Mouse (Mus musculus) embryonic facial prominence, embryonic 12.5 days (tissue): Measurements from ENCODE around the gene Prrg3. TPM values are rescaled to one million over a fixed set of nuclear protein-coding genes. Genes with fewer than 3 reads are reported as not detected.

Experiments
- ATAC-seq: fragments of 200-750 bp; cut with Nextera tagmentation; 2 replicates; pipeline ENCODE4 v1.8.0; 2017; ENCODE audit not compliant: insufficient number of reproducible peaks, insufficient read depth, low FRiP score, low TSS enrichment
- H3K27ac ChIP-seq: fragments of 300-500 bp; sonication (generic); 2 replicates; pipeline ENCODE4 v1.5.1; 2016; ENCODE audit warnings: mild to moderate bottlenecking
- H3K27me3 ChIP-seq: fragments of 300-500 bp; sonication (generic); 2 replicates; pipeline ENCODE4 v1.6.1; 2016; ENCODE audit warnings: mild to moderate bottlenecking, moderate library complexity
- H3K36me3 ChIP-seq: fragments of 300-500 bp; sonication (generic); 2 replicates; pipeline ENCODE4 v1.6.1; 2016; ENCODE audit warnings: mild to moderate bottlenecking
- H3K4me1 ChIP-seq: fragments of 300-500 bp; sonication (generic); 2 replicates; pipeline ENCODE4 v1.6.1; 2016
- H3K4me2 ChIP-seq: fragments of 300-500 bp; sonication (generic); replicated peaks from 2 replicates; pipeline ENCODE4 v1.6.1; 2016; ENCODE audit warnings: mild to moderate bottlenecking, moderate library complexity
- H3K4me3 ChIP-seq: fragments of 300-500 bp; sonication (generic); 2 replicates; pipeline ENCODE4 v1.5.1; 2016; ENCODE audit warnings: mild to moderate bottlenecking
- H3K9ac ChIP-seq: fragments of 300-500 bp; sonication (generic); 2 replicates; pipeline ENCODE4 v1.6.1; 2016; ENCODE audit warnings: mild to moderate bottlenecking, moderate library complexity
- H3K9me3 ChIP-seq: fragments of 300-500 bp; sonication (generic); 2 replicates; pipeline ENCODE4 v1.6.1; 2016; ENCODE audit warnings: mild to moderate bottlenecking, moderate library complexity
- WGBS: fragments of 180-500 bp; shearing (Covaris S2); methylation state at CpG from one replicate; pipeline ENCODE4 v1.1.7; 2016; 5-methylcytosine and 5-hydroxymethylcytosine counted together
- polyA plus RNA-seq: library from polyadenylated mRNA; unstranded; fragments of >200 nt; fragmentation: Nextera tagmentation; extraction: Ambion mirVana; gene quantifications from 2 replicates; pipeline ENCODE4 v1.2.1, GENCODE M21; 2016

Prrg3 gene
- polyA plus RNA-seq, 1 experiment from 2014 or later: 9.4 TPM

DNA sequence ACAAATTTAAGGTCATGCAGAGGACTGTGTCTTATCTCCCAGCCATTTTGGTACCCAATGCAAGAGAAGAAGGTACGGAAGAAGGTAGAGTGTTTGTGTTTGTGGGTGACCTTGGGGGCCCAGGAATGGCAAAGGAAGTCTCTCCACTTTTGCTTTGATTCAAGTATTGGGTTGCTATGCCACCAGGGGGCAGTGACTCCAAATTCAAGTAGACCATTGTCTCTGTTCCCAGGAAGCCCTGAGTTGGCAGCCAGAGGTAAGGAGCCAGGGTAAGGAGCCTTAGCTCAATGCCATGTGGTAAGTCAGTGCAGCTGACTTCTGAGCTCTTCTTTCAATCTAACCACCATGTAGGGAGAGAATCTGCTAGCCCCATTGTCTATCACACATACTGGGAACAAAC is 21.4 kb downstream of the Prrg3 start:
- Histone ChIP-seq H3K4me2 (no peak overlapping the region), H3K9me3 (no peaks in the 10 kb centered on the region), H3K4me1 (no peaks in the 10 kb centered on the region), H3K4me3 (no peak overlapping the region), H3K27me3 (no peaks in the 10 kb centered on the region), H3K27ac (no peak overlapping the region), H3K36me3 (no peaks in the 10 kb centered on the region), H3K9ac (no peak overlapping the region)
- WGBS: 72% methylated on average over 1 of the region's 1 CpGs
- ATAC-seq: no peak

DNA sequence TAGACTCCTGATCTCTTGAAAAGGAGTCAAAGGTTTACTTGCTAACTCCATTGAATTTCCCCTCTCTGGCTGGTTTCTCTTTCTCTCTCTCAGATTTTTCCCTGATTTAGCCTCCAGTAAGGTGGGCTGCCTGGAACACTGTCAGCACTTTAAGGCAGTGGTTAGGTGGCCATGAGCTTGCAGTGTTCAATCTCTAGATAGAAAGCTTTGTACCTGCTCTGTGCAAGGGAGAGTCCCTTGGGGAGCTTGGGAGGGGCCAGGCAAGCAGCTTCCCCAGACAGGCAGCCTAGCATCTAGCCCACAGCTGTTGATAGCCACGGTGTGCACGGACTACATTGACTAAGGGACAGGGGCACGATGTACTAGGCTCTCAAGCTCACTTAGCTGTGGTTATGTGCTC is 29.1 kb downstream of the Prrg3 start, which contains the start of gene Cnga2:
Gene Cnga2, plus strand, starts transcription at position 301 of the 400 bp plus-strand sequence.
- Histone ChIP-seq H3K4me3 (no peak within 1 kb of the TSS), H3K4me1 (no peaks in the 10 kb centered on the region), H3K27me3 (peaks cover 5% of the 10 kb centered on the region; the same call in 1 of the 2 replicates), H3K27ac (no peak within 1 kb of the TSS), H3K9ac (no peak within 1 kb of the TSS), H3K9me3 (no peaks in the 10 kb centered on the region), H3K4me2 (no peak within 1 kb of the TSS), H3K36me3 (no peaks in the 10 kb centered on the region)
- WGBS: 74% methylated on average over 3 of the region's 3 CpGs
- ATAC-seq: no peak

DNA sequence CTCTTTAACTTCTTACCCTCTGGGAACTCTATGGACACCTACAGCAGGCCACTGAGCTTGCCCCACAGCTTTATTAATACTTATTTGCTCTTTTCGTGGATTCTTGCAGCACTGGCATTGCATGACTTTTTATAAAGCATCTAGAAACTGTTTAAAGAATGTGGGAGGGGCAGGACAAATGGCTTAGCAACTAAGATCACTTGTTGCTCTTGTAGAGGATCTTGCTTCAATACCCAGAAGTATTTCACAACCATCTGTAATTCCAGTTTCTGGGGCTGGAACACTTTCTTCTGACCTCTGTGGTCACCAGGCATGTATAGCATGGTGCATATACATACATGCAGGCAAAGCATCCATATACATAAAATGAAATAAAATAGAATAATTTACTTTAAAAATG is 33.5 kb downstream of the Prrg3 start:
- Histone ChIP-seq H3K4me2 (no peak overlapping the region), H3K9me3 (no peaks in the 10 kb centered on the region), H3K9ac (no peak overlapping the region), H3K36me3 (no peaks in the 10 kb centered on the region), H3K4me3 (no peak overlapping the region), H3K27me3 (peaks cover 5% of the 10 kb centered on the region; the same call in 1 of the 2 replicates), H3K27ac (no peak overlapping the region), H3K4me1 (no peaks in the 10 kb centered on the region)
- 59% methylated on average over 1 of the region's 1 CpGs for WGBS
- ATAC-seq: no peak

DNA sequence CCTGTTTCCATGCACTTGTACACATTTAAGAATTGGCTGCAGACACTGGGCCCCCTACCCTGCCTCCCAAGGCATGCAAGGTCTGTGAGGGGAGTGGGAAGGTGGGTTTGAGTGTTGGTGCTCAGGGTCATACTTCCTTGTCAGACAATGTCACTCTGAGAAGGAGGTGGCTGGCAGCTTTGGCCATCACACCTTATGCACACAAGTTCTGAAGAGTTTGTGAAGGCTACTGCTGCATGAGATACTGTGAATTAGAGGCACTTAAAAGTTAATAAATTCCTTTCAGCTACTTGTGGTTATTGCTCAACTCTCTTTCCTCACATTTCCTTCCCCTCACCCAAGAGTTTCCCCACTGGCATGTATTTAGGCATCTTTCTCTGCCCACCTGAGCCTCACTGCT is 47.5 kb downstream of the Prrg3 start:
- no peak overlapping the region for H3K4me2 ChIP-seq
- H3K4me3 ChIP-seq: no peak overlapping the region
- no peak overlapping the region for H3K27ac ChIP-seq
- no peaks in the 10 kb centered on the region for H3K4me1 ChIP-seq
- no peaks in the 10 kb centered on the region for H3K9me3 ChIP-seq
- no peak for ATAC-seq
- H3K36me3 ChIP-seq: no peaks in the 10 kb centered on the region
- no peak overlapping the region for H3K9ac ChIP-seq
- H3K27me3 ChIP-seq: no peaks in the 10 kb centered on the region

DNA sequence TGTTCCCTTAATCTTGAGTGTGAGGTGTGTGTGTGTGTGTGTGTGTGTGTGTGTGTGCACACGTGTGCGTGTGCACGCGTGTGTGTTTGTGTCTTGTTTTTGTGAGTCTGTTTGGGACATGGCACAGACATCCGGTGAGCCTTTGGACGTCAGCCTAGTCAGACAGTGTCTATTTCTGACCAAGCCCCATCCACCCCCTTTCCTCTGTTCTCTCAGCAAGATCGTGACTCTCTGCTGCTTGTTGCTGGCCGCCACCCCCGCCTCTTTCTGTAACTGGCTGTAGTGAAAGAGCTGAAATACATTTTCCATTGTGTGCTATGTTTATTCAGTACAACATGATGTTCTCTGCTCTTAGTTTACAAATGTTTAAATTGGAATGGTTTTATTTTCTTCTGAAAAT is 49.8 kb downstream of the Prrg3 start:
- no peaks in the 10 kb centered on the region for H3K9me3 ChIP-seq
- no peak overlapping the region for H3K4me3 ChIP-seq
- H3K4me2 ChIP-seq: no peak overlapping the region
- H3K27me3 ChIP-seq: no peaks in the 10 kb centered on the region
- no peak overlapping the region for H3K9ac ChIP-seq
- no peaks in the 10 kb centered on the region for H3K36me3 ChIP-seq
- 65% methylated on average over 9 of the region's 9 CpGs for WGBS
- ATAC-seq: no peak
- no peaks in the 10 kb centered on the region for H3K4me1 ChIP-seq
- H3K27ac ChIP-seq: no peak overlapping the region

DNA sequence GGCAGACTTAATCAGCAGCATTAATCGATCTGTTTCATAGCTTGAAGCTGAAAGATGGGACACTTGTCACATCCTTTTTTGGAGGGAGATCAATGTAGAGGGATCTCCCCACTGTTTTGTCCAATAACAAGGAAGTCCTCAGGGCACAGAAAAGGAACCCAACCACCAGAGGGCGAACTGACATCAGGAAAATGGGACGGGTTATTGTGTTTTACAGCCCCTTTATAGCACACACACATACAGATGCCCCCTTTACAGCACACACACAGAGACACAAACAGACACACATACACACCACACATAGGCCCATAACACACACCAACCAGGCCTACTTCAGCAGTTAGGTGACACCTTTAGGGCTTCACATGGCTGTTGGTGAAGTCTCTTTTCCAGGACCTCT is 50.4 kb downstream of the Prrg3 start:
- ATAC-seq: no peak
- WGBS: 40% methylated on average over 3 of the region's 3 CpGs
- no peaks in the 10 kb centered on the region for H3K36me3 ChIP-seq
- H3K9ac ChIP-seq: no peak overlapping the region
- no peak overlapping the region for H3K4me2 ChIP-seq
- H3K27ac ChIP-seq: no peak overlapping the region
- H3K4me3 ChIP-seq: no peak overlapping the region
- no peaks in the 10 kb centered on the region for H3K9me3 ChIP-seq
- H3K4me1 ChIP-seq: no peaks in the 10 kb centered on the region
- no peaks in the 10 kb centered on the region for H3K27me3 ChIP-seq

DNA sequence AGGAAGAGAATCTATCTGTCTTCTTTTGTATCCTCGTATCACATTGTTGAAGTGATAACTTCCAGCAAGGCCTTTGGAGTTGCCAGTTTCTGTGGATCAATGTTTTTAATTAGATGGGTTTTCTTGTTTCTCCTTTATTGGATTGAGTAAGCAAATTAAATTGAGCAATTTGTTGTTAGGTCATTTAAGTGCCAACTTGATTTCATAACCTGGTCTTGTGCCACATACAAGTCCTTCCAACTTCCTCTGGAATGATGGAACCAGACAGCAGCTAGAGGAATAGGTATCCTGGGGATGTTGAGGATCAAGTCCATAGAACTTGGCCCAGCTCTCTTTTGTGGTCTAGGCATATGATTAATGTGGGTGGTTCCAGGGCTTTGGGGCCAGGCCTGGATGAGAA is 59.8 kb downstream of the Prrg3 start:
- H3K36me3 ChIP-seq: no peaks in the 10 kb centered on the region

More for the DNA sequence above, 59.8 kb downstream of the Prrg3 start:
- H3K27ac ChIP-seq: no peak overlapping the region
- no peaks in the 10 kb centered on the region for H3K27me3 ChIP-seq
- H3K4me2 ChIP-seq: no peak overlapping the region
- 78% methylated on average over 1 of the region's 1 CpGs for WGBS
- ATAC-seq: no peak
- no peak overlapping the region for H3K9ac ChIP-seq
- no peaks in the 10 kb centered on the region for H3K4me1 ChIP-seq
- H3K9me3 ChIP-seq: no peaks in the 10 kb centered on the region
- no peak overlapping the region for H3K4me3 ChIP-seq

Other genes starting within 250 kb of the Prrg3 start
- gene Vma21, start 146.7 kb upstream of the Prrg3 start, polyA plus RNA-seq: 44.7 and 46.9 TPM in 2 replicates
- 0.08 TPM in 1 of 2 replicates, not detected in the other for gene Gm1141, start 41.6 kb upstream of the Prrg3 start, polyA plus RNA-seq
- gene Fate1, start 10.4 kb downstream of the Prrg3 start, polyA plus RNA-seq: not detected in 2 replicates
- 0.14 and 0.15 TPM in 2 replicates for gene Cnga2, start 29.2 kb downstream of the Prrg3 start, polyA plus RNA-seq